Mouse (Mus musculus): ENCODE measurements around the gene Gm3149. TPM values are rescaled to one million over a fixed set of nuclear protein-coding genes. Genes with fewer than 3 reads are reported as not detected.
"Not testable (repeated sequence)": the region's sequence is repeated elsewhere in the genome, so short reads cannot be mapped to it uniquely, and the experiment has no call there.

Gm3149 gene
- not detected for total RNA-seq (2021)
- long read RNA-seq, experiment 1, result 0 reads
- long read RNA-seq, experiment 2, result 0 reads

GRCm38 (mm10) chr14:4316983-4317382 lies at the start of gene Gm3149:
Gene Gm3149, plus strand, starts transcription at chr14:4317283.
- DNase-seq, result not testable (repeated sequence)

- not testable (repeated sequence) for DNase-seq
Measured at GRCm38 (mm10) chr14:4269238-4269950, 47.7 kb upstream of the Gm3149 start.

DNA sequence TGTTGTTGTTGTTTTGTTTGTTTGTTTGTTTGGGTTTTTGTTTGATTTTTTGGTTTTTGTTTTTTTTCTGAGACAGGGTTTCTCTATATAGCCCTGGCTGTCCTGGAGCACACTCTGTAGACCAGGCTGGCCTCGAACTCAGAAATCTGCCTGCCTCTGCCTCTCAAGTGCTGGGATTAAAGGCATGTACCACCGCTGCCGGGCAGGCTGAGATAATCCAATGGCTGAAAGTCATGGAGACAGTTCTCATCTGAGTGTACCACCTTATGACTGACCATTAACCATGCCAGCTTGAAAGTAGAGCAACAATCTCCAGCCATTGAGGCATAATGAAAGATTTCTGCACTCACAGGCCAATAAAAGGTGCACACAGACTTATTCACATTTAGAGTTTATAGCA lies 37.3 kb upstream of the Gm3149 start:
- not testable (repeated sequence) for DNase-seq

DNA sequence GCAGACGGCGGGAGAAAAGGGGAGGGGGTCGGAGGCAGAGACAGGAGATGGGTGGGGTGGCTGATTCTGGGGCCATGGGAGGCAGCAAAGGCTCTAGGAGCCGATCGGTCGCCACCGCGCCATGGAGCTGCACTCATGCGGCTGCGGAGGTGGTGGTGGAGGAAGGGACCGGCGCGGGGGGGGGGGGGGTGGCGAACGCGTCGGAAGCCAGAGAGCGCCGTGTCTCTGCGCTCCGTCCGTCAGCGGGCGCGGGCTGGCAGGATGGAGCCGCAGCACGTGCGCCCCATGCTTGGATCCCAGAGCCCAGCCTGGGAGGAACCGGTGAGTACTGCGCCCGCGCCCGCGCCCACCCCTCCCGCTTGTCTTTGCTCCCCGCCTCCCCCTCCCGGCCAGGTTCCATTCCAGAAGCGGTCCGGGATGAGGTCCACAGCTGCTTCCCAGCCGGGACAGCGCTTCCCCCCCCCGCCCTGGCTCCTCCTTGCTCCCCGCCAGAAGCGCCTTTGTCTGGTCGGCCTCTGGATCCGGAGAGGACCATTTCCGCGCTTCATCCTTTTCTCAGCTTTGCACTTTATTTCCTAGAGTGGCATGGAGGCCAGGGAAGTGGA lies 17.5 kb downstream of the Gm3149 start, which contains the start of gene 2610042L04Rik:
2610042L04Rik (plus strand) TSS at position 288 of the 605 bp plus-strand sequence.
- not testable (repeated sequence) for DNase-seq

DNA sequence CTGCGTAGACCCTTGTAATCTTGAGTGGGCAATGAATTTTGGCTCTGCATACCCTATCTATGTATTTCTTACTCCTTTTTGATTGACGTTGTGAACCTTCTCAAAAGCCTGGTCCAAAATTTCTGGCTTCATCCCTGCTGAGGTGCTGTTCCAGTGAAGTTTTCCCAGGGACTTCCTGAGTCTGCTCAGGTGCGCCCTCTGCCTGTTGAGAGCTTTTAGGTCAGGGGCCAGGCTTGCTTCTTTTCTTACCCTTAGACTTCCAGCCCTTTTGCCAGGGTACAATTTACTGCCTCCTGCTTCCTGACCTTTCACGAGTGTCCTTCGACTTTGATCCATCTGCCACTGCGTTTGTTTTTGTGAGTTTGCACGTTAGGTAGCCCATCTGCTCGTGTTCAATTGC lies 18.4 kb downstream of the Gm3149 start:
- DNase-seq, result not testable (repeated sequence)

DNA sequence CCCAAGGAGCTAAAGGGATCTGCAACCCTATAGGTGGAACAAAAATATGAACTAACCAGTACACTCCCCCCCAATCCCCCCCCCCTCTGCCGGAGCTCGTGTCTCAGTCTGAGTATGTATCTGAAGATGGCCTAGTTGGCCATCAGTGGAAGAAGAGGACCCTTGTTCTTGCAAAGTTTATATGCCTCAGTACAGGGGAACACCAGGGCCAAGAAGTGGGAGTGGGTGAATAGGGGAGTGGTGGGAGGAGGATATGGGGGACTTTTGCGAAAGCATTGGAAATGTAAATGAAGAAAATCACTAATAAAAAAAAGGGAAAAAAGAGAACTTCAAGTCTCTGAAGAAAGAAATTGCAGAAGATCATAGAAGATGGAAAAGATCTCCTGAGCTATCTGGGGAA lies 51.9 kb downstream of the Gm3149 start:
- not testable (repeated sequence) for DNase-seq

- DNase-seq, result not testable (repeated sequence)
Measured at GRCm38 (mm10) chr14:4369691-4370090, 52.6 kb downstream of the Gm3149 start.

Other genes starting within 250 kb of the Gm3149 start
- gene Gm3115, start 233.2 kb upstream of the Gm3149 start, total RNA-seq (2021), result not detected
- gene Gm8108, start 206.8 kb upstream of the Gm3149 start, total RNA-seq (2021), result under 1 TPM in 1 of 2 experiments, not detected in 1; 0.20 TPM
- gene Gm3127, start 152.3 kb upstream of the Gm3149 start, total RNA-seq (2021), result not detected
- not detected for gene Gm2974, start 134.7 kb upstream of the Gm3149 start, total RNA-seq (2021)
- not detected for gene Gm3138, start 67.7 kb upstream of the Gm3149 start, total RNA-seq (2021)
- not detected for gene 2610042L04Rik, start 17.5 kb downstream of the Gm3149 start, total RNA-seq (2021)
- not detected for gene Gm3159, start 80.2 kb downstream of the Gm3149 start, total RNA-seq (2021)
- not detected for gene Gm3164, start 98.2 kb downstream of the Gm3149 start, total RNA-seq (2021)
- not detected for gene Gm3173, start 113.7 kb downstream of the Gm3149 start, total RNA-seq (2021)
- gene Gm3182, start 164.5 kb downstream of the Gm3149 start, total RNA-seq (2021), result not detected
- gene Gm3047, start 238.1 kb downstream of the Gm3149 start, total RNA-seq (2021), result not detected

Data from adrenal gland, postnatal 36 days (tissue).